Mouse (Mus musculus): ENCODE measurements around the gene Kctd17. TPM values are rescaled to one million over a fixed set of nuclear protein-coding genes. Genes with fewer than 3 reads are reported as not detected.

Gene Kctd17
- polyA plus RNA-seq, 1 experiment from 2014 or later = 156 TPM

DNA sequence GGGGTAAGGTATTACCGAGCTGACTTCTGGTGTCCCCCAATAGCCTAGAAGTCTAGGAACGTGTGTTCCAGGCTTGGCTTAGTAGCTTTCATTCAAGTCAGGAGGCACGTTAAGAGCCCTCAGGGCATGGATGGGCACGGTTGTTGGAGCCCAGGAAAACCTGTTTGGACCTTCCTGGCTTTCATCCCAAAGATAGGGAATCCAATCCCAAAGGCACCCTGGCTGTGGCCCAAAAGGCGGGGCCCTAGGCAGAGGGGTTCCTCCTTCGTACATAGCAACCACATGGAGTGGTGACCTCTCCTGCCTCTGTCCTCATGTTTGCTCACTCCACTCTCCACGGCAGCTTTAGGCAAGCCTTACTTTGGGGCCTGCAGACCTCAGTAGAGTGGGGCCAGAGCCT lies 25.9 kb upstream of the Kctd17 start:
- Histone ChIP-seq H3K9ac (no peak overlapping the region), H3K9me3 (no peaks in the 10 kb centered on the region), H3K36me3 (no peaks in the 10 kb centered on the region), H3K4me2 (no peak overlapping the region), H3K27me3 (no peaks in the 10 kb centered on the region), H3K4me1 (replicated peaks) (peaks cover 47% of the 10 kb centered on the region), H3K4me3 (no peak overlapping the region), H3K27ac (replicated peaks) (no peak overlapping the region)
- WGBS = 68% methylated on average over 7 of the region's 7 CpGs
- ATAC-seq (ENCODE audit: low FRiP score, low read depth) = no peak

DNA sequence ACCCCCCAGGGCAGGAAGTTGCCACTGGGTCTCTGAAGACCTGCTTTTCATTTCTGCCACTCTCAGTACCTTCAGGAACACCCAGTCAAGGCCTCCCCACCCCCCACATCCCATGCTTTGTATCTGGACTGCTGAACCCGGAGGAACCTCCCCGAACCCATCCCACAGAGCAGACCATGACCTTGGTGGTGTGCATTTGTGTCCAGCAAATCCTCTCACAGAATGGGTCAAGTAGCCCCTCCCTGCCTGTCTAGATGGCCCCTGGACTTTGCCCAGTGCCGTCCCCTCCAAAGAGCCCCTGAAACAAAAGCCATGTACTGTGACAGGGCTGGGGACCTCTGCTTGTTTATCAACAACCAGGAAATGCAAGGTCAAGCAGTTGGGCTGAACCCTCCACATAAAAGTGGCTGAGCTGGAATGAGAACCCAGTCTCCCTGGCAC lies 25.0 kb upstream of the Kctd17 start:
- H3K9ac ChIP-seq = no peak overlapping the region
- H3K9me3 ChIP-seq = no peaks in the 10 kb centered on the region
- H3K4me1 ChIP-seq (replicated peaks) = peaks cover 52% of the 10 kb centered on the region
- no peaks in the 10 kb centered on the region for H3K36me3 ChIP-seq
- 37% methylated on average over 3 of the region's 3 CpGs for WGBS
- no peak for ATAC-seq (ENCODE audit: low FRiP score, low read depth)
- peak overlapping the region; percentile 92 for H3K4me2 ChIP-seq
- no peak overlapping the region for H3K4me3 ChIP-seq
- peaks cover 5% of the 10 kb centered on the region; the same call in 1 of the 2 replicates for H3K27me3 ChIP-seq
- peak overlapping the region; percentile 77 for H3K27ac ChIP-seq (replicated peaks)

DNA sequence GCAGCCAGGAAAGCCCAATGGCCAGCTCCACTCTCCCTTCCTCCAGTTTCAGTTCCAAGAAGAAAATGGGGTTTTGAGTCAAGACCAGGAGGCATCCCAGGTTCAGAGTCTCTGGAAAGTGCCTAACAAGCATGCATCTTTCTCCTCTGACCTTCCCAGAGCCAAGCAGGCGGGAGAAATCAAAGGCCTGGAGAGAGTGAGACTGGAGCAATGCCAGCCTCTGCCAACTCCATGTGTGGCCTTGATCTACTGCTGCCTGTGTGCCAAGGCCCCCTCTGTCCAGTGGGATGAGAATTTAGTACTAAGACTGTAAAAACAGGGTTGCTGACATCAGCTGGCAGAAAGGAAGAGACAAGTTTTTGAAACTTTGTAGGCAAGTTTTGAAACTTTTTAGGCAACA lies 24.5 kb upstream of the Kctd17 start:
- 50% methylated on average over 1 of the region's 1 CpGs for WGBS
- peak overlapping the region; percentile 77 for H3K27ac ChIP-seq (replicated peaks)
- H3K36me3 ChIP-seq = no peaks in the 10 kb centered on the region
- peaks cover 11% of the 10 kb centered on the region for H3K27me3 ChIP-seq
- no peak overlapping the region for H3K4me3 ChIP-seq
- ATAC-seq (ENCODE audit: low FRiP score, low read depth) = no peak
- H3K4me2 ChIP-seq = peak overlapping the region; percentile 92
- H3K9ac ChIP-seq = no peak overlapping the region
- H3K9me3 ChIP-seq = no peaks in the 10 kb centered on the region
- H3K4me1 ChIP-seq (replicated peaks) = peaks cover 52% of the 10 kb centered on the region

GRCm38 (mm10) chr15:78405098-78405497 lies 23.3 kb upstream of the Kctd17 start:
- peaks cover 23% of the 10 kb centered on the region for H3K27me3 ChIP-seq
- H3K9ac ChIP-seq = peak overlapping the region; percentile 75
- peak; percentile 0; the same call in 1 of the 2 replicates for ATAC-seq (ENCODE audit: low FRiP score, low read depth)
- peaks cover 60% of the 10 kb centered on the region for H3K4me1 ChIP-seq (replicated peaks)
- no peaks in the 10 kb centered on the region for H3K9me3 ChIP-seq
- H3K4me2 ChIP-seq = peak overlapping the region; percentile 92
- no peaks in the 10 kb centered on the region for H3K36me3 ChIP-seq
- H3K4me3 ChIP-seq = peak overlapping the region; percentile 74
- peak overlapping the region; percentile 88; the same call in 1 of the 2 replicates for H3K27ac ChIP-seq (replicated peaks)
- 52% methylated on average over 11 of the region's 11 CpGs for WGBS

DNA sequence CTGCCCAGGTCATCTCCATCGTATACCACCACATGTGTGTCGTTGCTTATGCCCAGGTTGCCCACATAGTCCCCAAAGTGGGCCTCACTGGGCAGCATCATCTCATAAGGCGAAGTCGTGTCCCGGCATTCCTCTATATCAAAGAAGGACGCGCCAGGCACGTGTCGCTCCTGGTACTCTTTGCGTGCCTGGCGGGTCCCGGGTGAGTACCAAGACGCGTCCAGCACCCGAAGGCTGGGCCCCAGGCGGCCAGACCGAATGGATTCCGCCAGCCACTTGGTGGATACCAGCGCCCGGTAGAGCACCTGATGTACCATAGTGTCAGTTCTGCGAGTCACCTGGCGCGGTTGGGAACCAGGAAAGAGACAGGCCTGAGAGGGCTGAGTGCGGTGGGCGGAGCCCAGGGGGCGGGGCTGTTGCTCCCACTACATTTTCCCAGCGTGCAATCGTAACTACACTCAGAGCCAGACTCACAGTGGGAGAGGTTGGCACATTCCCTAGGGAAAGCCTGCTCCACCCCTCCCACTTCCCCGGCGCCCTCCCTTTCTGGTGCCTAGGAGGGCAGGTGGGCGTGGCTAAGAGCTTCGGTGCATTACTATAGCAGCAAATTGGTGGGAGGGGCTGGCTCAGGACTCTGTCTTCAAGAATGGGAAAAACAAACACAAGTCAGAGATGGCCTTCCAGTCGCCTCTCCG lies 22.7 kb upstream of the Kctd17 start, which contains the start of gene Tst:
Gene Tst, minus strand, starts transcription at position 391 of the 695 bp plus-strand sequence.
- H3K9ac ChIP-seq = peak within 1 kb of the TSS; percentile 75
- peak; percentile 69 for ATAC-seq (ENCODE audit: low FRiP score, low read depth)
- peaks cover 29% of the 10 kb centered on the region for H3K27me3 ChIP-seq
- H3K4me2 ChIP-seq = peak within 1 kb of the TSS; percentile 92
- peak within 1 kb of the TSS; percentile 74 for H3K4me3 ChIP-seq
- no peaks in the 10 kb centered on the region for H3K36me3 ChIP-seq
- H3K9me3 ChIP-seq = no peaks in the 10 kb centered on the region
- peaks cover 65% of the 10 kb centered on the region for H3K4me1 ChIP-seq (replicated peaks)
- H3K27ac ChIP-seq (replicated peaks) = peak within 1 kb of the TSS; percentile 88
- WGBS = 1% methylated on average over 34 of the region's 34 CpGs

GRCm38 (mm10) chr15:78406293-78406934 lies 21.9 kb upstream of the Kctd17 start, which contains the start of gene Mpst:
Gene Mpst (plus strand): TSS chr15:78406416.
- ATAC-seq (ENCODE audit: low FRiP score, low read depth) = peak; percentile 88
- H3K9ac ChIP-seq = peak within 1 kb of the TSS; percentile 75
- H3K27ac ChIP-seq (replicated peaks) = peak within 1 kb of the TSS; percentile 88
- H3K4me2 ChIP-seq = peak within 1 kb of the TSS; percentile 92
- peaks cover 36% of the 10 kb centered on the region for H3K27me3 ChIP-seq
- no peaks in the 10 kb centered on the region for H3K36me3 ChIP-seq
- H3K4me1 ChIP-seq (replicated peaks) = peaks cover 65% of the 10 kb centered on the region
- H3K9me3 ChIP-seq = no peaks in the 10 kb centered on the region
- WGBS = under 1% methylated on average over 40 of the region's 40 CpGs
- peak within 1 kb of the TSS; percentile 74 for H3K4me3 ChIP-seq

GRCm38 (mm10) chr15:78409570-78410052 lies 18.8 kb upstream of the Kctd17 start:
- Histone ChIP-seq H3K36me3 (no peaks in the 10 kb centered on the region), H3K4me3 (peak overlapping the region; percentile 20), H3K9me3 (no peaks in the 10 kb centered on the region), H3K9ac (0 out of 2 replicates have a peak overlapping the region, but pooled peaks have one; percentile 17), H3K27me3 (peaks cover 39% of the 10 kb centered on the region), H3K4me1 (replicated peaks) (peaks cover 39% of the 10 kb centered on the region), H3K27ac (replicated peaks) (no peak overlapping the region), H3K4me2 (peak overlapping the region; percentile 49)
- 10% methylated on average over 12 of the region's 12 CpGs for WGBS
- no peak for ATAC-seq (ENCODE audit: low FRiP score, low read depth)

DNA sequence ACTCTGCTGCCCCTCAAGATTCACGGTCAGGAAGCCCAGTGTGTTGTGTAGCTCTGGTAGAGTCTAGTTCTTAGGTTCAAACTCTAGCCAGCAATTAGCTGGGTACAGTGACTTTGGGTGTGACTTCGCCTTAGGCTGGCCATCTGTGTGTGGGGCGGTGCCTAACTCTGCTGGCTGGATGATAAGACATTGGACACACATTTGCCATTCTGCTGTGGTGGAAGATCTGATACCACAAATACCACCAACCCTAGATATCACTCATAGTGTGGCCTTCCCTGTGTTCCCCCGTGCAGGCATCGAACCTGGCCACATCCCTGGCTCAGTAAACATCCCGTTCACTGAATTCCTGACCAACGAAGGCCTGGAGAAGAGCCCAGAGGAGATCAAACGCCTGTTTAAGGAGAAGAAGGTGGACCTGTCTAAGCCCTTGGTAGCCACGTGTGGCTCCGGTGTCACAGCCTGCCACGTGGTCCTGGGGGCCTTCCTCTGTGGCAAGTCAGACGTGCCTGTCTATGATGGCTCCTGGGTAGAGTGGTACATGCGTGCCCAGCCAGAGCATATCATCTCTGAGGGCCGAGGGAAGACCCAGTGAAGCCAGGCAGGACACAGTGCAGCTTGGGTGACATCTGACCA lies 15.2 kb upstream of the Kctd17 start:
- Histone ChIP-seq H3K9me3 (no peaks in the 10 kb centered on the region), H3K36me3 (no peaks in the 10 kb centered on the region), H3K9ac (no peak overlapping the region), H3K27ac (replicated peaks) (no peak overlapping the region), H3K4me1 (replicated peaks) (peaks cover 13% of the 10 kb centered on the region), H3K4me3 (no peak overlapping the region), H3K27me3 (peaks cover 35% of the 10 kb centered on the region), H3K4me2 (no peak overlapping the region)
- 95% methylated on average over 14 of the region's 14 CpGs for WGBS
- no peak for ATAC-seq (ENCODE audit: low FRiP score, low read depth)

- 38% methylated on average over 1 of the region's 1 CpGs for WGBS
- H3K27ac ChIP-seq (replicated peaks) = no peak overlapping the region
- no peak for ATAC-seq (ENCODE audit: low FRiP score, low read depth)
- H3K27me3 ChIP-seq = peaks cover 29% of the 10 kb centered on the region
- H3K4me1 ChIP-seq (replicated peaks) = peaks cover 13% of the 10 kb centered on the region
- no peak overlapping the region for H3K4me2 ChIP-seq
- no peak overlapping the region for H3K9ac ChIP-seq
- no peaks in the 10 kb centered on the region for H3K36me3 ChIP-seq
- H3K4me3 ChIP-seq = no peak overlapping the region
- no peaks in the 10 kb centered on the region for H3K9me3 ChIP-seq
Observed at GRCm38 (mm10) chr15:78413719-78414117, 14.6 kb upstream of the Kctd17 start.

DNA sequence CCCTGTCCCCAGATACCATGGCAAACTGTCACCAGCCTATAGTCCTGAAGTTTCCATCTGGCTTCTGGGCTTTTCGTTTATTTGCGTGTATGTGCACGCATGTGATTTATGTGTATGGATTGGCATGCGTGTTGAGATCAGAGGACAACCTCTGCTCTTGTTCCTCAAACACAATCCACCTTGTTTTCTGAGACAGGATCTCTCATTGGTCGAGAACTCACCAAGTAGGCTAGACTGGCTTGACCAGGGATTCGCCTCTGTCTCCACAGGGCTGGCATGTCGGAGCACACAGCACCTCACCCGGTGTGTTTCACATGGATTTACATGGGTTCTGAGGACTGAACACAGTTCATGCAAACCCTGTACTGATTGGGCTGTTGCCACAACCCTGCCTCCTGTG lies 14.2 kb upstream of the Kctd17 start:
- no peaks in the 10 kb centered on the region for H3K36me3 ChIP-seq
- H3K9ac ChIP-seq = no peak overlapping the region
- peaks cover 25% of the 10 kb centered on the region for H3K27me3 ChIP-seq
- no peak overlapping the region for H3K4me3 ChIP-seq
- no peaks in the 10 kb centered on the region for H3K9me3 ChIP-seq
- H3K4me1 ChIP-seq (replicated peaks) = peaks cover 13% of the 10 kb centered on the region
- no peak overlapping the region for H3K27ac ChIP-seq (replicated peaks)
- 93% methylated on average over 8 of the region's 8 CpGs for WGBS
- no peak for ATAC-seq (ENCODE audit: low FRiP score, low read depth)
- no peak overlapping the region for H3K4me2 ChIP-seq

GRCm38 (mm10) chr15:78416937-78417336 lies 11.4 kb upstream of the Kctd17 start:
- Histone ChIP-seq H3K27me3 (no peaks in the 10 kb centered on the region), H3K27ac (replicated peaks) (no peak overlapping the region), H3K9ac (no peak overlapping the region), H3K36me3 (no peaks in the 10 kb centered on the region), H3K4me3 (no peak overlapping the region), H3K4me1 (replicated peaks) (no peaks in the 10 kb centered on the region), H3K9me3 (no peaks in the 10 kb centered on the region), H3K4me2 (no peak overlapping the region)
- 20% methylated on average over 4 of the region's 4 CpGs for WGBS
- ATAC-seq (ENCODE audit: low FRiP score, low read depth) = no peak

DNA sequence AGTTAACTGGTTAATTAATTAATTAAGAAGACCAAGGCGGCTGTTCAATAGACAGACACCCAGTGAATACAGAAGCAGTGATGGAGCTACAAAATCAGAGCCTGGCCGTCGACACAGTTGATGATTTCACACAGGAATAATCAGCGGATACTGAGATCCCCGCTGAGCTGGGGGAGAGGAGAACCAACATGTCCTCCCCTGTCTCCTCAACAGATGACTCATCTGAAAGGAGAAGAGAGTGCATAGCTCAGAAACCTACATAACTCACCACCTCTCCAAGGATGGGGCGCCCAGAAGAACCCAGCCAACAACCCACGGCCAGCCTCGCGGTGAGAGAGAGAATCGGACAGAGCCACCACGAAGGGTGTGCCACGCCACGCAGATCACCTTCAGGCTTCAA lies 8.0 kb upstream of the Kctd17 start:
- H3K27me3 ChIP-seq = 0 out of 2 replicates have a peak, but pooled peaks cover 2% of the 10 kb centered on the region
- H3K4me1 ChIP-seq (replicated peaks) = peaks cover 3% of the 10 kb centered on the region; the same call in 1 of the 2 replicates
- ATAC-seq (ENCODE audit: low FRiP score, low read depth) = no peak
- H3K36me3 ChIP-seq = no peaks in the 10 kb centered on the region
- 89% methylated on average over 13 of the region's 13 CpGs for WGBS
- H3K4me2 ChIP-seq = no peak overlapping the region
- H3K27ac ChIP-seq (replicated peaks) = no peak overlapping the region
- no peak overlapping the region for H3K9ac ChIP-seq
- no peaks in the 10 kb centered on the region for H3K9me3 ChIP-seq
- no peak overlapping the region for H3K4me3 ChIP-seq

Data from hindbrain, embryonic 15.5 days (tissue).